Mouse (Mus musculus): ENCODE data around the gene Tmem131.
A peak's percentile ranks its signal among the peaks of the same experiment; 100 is the strongest.

The Tmem131 gene

GRCm38 (mm10) chr1:36943653-36944052 lies at the start of gene Tmem131:
Gene Tmem131 (minus strand): TSS chr1:36943666.
- DNase-seq (ENCODE audit: low read depth, low spot score): no peak

DNA sequence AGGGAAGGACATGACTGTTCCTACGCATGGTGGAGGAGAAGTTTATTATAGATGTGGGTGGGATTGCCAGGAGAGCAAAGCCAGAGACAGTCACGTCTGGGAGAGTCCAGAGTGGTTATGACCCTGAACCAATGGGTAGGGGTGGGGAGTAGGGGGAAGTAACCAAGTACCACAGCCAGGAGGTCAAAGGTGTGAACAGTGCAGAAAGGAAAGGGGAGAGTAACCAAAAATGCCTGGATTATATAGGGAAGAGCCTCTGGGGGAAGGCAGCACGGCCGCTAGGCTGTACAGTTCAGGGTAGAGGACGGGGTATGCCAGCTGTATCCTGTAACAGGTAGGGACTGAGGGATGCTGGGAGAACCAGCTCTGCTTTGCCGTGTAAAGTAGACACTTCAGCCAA lies 45.1 kb upstream of the Tmem131 start:
- DNase-seq (ENCODE audit: low read depth, low spot score): no peak

GRCm38 (mm10) chr1:36988161-36988560 lies 44.7 kb upstream of the Tmem131 start:
- no peak for DNase-seq (ENCODE audit: low read depth, low spot score)

GRCm38 (mm10) chr1:36987172-36988148 lies 44.0 kb upstream of the Tmem131 start:
- DNase-seq (ENCODE audit: low read depth, low spot score): no peak

GRCm38 (mm10) chr1:36986396-36987160 lies 43.1 kb upstream of the Tmem131 start:
- no peak for DNase-seq (ENCODE audit: low read depth, low spot score)

- DNase-seq (ENCODE audit: low read depth, low spot score): no peak
These were observed 42.4 kb upstream of the Tmem131 start for GRCm38 (mm10) chr1:36985896-36986295.

DNA sequence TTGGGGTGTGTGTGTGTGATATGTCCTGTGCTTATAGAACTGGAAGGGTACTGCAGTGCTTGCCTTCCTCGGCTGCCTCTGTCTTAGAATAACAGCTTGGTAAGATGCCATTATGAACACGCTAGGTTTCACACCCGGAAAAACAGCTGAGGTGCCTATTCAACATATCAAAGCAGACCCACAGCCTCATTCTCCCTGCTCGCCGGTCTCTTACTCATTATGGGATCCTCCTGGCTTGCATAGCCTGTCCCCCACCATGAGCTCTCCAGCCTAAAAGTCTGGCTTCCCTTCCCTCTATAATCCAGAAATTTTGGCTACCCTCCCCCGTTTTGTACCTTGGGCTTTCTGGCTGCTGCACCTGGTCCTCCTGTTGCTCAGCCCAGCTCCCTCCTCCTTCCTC lies 40.9 kb upstream of the Tmem131 start:
- no peak for DNase-seq (ENCODE audit: low read depth, low spot score)

DNA sequence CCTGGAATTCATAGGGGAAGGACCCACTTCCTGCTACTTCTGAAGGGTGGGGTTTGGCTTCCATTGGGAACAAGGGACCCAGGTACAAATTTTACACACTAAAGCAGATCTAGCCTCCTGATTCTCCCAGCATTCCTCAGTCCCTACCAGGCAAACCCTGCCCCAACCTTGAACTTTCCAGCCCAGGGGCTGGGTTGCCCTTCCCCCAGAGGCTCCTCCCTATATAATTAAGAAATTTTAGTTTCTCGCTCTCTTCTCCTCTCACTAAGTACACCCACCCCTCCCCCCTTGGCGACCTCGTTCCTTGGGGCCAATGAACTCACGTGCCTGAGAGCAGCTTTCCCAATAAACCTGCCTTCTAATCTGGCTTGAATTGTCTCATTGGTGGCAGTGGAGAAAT lies 40.3 kb upstream of the Tmem131 start:
- no peak for DNase-seq (ENCODE audit: low read depth, low spot score)

- no peak for DNase-seq (ENCODE audit: low read depth, low spot score)
These were observed 38.9 kb upstream of the Tmem131 start for GRCm38 (mm10) chr1:36982191-36982961.

- no peak for DNase-seq (ENCODE audit: low read depth, low spot score)
These were observed 33.3 kb upstream of the Tmem131 start for GRCm38 (mm10) chr1:36976770-36977169.

DNA sequence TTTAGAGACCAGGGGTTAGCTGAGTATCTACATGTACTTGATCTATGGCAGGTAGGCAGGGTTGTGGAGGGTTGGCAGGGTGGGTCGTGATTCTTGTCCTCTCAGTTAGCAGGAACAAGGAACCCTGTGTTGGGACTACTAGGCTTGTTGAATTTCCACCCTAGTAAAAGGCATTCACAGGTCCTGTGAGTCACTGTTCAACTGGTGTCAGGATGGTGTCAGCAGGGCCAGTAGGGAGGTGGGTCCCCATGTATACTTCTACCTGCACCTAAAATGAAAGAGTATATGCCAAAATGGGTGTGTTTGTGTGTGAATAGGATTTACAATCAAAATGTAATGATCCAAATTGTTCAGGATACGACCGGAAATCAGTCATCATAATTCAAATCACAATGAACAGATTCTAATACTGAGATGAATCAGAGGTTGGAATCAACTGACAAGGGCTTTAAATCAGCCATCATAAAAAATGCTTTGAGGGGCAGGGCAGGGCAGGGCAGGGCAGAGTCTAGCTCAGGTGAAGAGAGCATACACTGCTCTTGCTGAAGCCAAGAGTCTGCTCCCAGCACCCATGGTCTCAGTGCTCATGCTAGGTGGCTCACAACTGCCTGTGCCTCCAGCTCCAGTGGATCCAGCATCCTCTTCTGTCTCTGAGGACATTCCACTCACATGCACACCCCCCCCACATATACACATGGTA lies 27.6 kb upstream of the Tmem131 start:
- DNase-seq (ENCODE audit: low read depth, low spot score): no peak

GRCm38 (mm10) chr1:36965831-36966230 lies 22.4 kb upstream of the Tmem131 start:
- DNase-seq (ENCODE audit: low read depth, low spot score): no peak

- no peak for DNase-seq (ENCODE audit: low read depth, low spot score)
These were observed 19.1 kb upstream of the Tmem131 start for GRCm38 (mm10) chr1:36962379-36963176.

DNA sequence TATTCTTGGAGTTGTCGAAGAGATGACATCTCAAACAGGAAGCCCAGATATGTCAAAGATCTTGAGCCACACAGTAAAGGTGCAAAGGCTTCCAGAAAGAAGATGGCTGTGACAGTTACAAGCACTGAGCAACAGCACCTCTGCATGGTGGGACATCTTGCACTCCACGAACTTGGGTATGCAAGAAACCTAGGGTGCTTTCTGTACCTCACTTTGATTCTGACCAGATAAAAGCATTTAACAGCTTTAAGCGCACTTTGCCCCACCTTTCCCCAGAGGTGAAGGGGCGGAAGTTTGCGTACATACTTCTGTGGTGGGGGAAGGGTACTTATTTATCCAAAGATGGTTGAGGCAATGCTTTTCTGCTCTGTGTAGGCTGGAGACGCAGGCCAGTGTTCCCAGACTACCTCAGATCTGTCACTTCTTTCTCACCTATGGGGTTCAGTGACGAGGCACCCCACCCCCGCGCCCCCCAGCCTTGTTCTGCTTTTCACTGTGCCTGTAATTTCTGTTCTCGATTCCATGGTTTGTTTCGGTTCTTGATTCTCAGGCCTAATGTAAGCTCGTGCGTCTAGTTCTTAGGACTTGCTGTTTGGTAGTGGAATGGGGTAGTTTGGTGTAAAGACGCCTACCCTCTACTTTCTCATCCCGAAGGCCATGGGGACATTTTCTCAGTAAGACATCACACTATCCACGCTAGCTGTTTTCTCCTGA lies 17.2 kb upstream of the Tmem131 start:
- DNase-seq (ENCODE audit: low read depth, low spot score): no peak

GRCm38 (mm10) chr1:36949591-36950184 lies 6.2 kb upstream of the Tmem131 start:
- no peak for DNase-seq (ENCODE audit: low read depth, low spot score)

- no peak for DNase-seq (ENCODE audit: low read depth, low spot score)
These were observed 4.0 kb upstream of the Tmem131 start for GRCm38 (mm10) chr1:36947448-36947847.

- no peak for DNase-seq (ENCODE audit: low read depth, low spot score)
These were observed 3.1 kb downstream of the Tmem131 start for GRCm38 (mm10) chr1:36940381-36940762.

DNA sequence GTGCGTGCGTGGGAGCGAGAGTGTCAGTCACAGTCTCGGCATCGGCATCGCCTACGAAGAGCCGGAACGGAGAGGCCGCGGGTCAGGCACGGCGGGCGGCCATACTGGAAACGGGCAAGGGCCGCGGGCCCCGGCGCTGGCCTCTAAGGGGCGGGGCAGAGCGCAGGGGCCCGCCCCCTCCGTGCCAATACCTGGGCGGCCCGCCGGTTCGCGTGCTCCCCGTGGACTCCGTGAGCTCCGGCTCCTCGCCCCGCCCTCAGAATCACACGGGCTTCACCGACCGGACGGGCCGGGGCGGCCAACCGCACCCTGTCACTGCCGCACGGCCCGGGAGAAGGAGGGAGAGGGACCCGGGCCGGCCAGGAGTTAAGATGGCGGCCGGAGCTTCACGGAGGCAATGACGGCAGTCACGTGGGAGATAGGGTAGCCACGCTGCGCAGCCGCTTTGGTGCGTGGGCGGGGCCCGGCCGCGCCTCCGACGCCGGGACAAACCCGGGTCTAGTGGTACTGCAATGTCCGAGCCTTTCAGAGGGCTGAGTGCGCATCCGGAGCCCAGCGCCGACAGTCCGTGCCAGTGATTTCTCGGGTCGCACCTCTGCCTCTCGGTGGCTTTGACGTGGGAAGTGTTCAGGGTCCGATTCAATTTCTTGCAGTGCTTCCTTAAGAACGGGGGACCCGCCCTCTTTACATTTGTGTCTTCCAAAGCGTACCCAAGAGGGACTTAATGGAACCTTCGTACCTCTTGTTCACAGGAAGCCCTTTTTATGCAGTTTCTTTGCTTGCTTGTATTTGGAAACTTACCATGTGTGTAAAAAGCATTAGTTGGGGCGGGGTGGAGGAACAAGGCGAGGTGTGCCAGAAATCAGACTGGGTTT lies 3.7 kb downstream of the Tmem131 start:
- peak; percentile 86 for DNase-seq (ENCODE audit: low read depth, low spot score)

All from brain, embryonic 18.5 days (tissue).